Mouse (Mus musculus) brain, adult 10 weeks (tissue): Measurements from ENCODE around the gene Prr13. TPM values are rescaled to one million over a fixed set of nuclear protein-coding genes. Genes with fewer than 3 reads are reported as not detected.

Experiments used
- polyA plus RNA-seq: library from polyadenylated mRNA; stranded (reverse); fragments of 350-450 nt; fragmentation: Illumina TruSeq; extraction: RNeasy Lipid Tissue Mini Kit (QIAGEN cat#74804); gene quantifications from one replicate; pipeline ENCODE4 v1.2.3, GENCODE M21; 2015; ENCODE audit warnings: low read depth, low replicate concordance

The Prr13 gene
- polyA plus RNA-seq: 73.3 TPM

DNA sequence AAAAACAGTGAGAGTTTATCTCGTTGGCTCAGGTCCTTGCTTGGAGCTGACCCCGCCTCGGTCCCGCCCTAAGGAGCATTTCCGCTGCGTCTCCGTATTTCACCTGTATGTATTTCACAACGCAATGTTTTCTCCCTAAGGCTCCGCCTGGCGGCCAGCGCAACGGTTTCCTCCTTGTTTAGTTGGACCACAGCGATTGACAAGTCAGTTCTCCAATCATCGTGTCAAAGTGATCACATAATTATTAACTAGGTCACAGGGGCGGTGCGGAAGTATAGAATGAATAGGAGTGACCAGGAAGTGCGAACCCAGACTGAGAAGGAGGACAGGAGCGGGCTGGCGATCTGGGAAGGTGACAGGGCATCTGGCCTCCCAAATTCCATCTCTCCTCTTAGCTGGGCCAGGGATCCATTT, at the start of gene Prr13:
Prr13 (plus strand) TSS at position 125 of the 414 bp plus-strand sequence.

DNA sequence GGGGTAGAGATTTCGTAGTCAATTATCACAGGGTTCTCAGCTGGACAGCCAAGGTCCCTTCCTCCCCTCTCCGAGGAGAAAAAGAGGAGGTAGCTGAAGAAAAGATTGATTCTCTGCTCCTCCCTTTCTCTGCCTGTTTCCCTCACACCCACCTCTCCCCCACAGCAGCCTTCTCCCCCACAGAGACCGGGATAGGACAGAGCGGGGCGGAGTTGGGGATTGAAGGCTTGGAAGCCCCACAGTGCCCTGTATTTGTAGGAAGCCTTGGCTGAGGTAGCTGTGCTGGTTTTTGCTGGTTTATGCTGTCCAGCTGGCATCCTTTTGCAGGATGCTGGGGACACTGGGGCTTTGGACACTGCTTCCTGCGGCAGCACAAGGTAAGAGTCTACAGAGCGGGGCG, 13.7 kb upstream of the Prr13 start, which contains the start of gene Amhr2:
Amhr2 (plus strand) TSS at position 222 of the 400 bp plus-strand sequence.

GRCm38 (mm10) chr15:102470183-102470604, 11.4 kb downstream of the Prr13 start, which contains the start of gene Pcbp2:
TSS of gene Pcbp2 (plus strand) at chr15:102470539.

GRCm38 (mm10) chr15:102503447-102503846, 44.6 kb downstream of the Prr13 start, which contains the start of gene Gm10337:
TSS of gene Gm10337 (plus strand) at chr15:102503722.

Other genes with a start within 250 kb of the Prr13 start
- gene Itgb7, start 227.1 kb upstream of the Prr13 start, polyA plus RNA-seq: 1.1 TPM
- gene Rarg, start 201.5 kb upstream of the Prr13 start, polyA plus RNA-seq: 7.9 TPM
- not detected for gene Gm9918, start 188.5 kb upstream of the Prr13 start, polyA plus RNA-seq
- gene Mfsd5, start 179.6 kb upstream of the Prr13 start, polyA plus RNA-seq: 38.4 TPM
- 0.37 TPM for gene Espl1, start 162.8 kb upstream of the Prr13 start, polyA plus RNA-seq
- 664 TPM for gene Pfdn5, start 132.9 kb upstream of the Prr13 start, polyA plus RNA-seq
- gene Myg1, start 127.3 kb upstream of the Prr13 start, polyA plus RNA-seq: 74.3 TPM
- gene Aaas, start 108.3 kb upstream of the Prr13 start, polyA plus RNA-seq: 19.5 TPM
- 1.3 TPM for gene Sp7, start 91.8 kb upstream of the Prr13 start, polyA plus RNA-seq
- 10.4 TPM for gene Sp1, start 52.9 kb upstream of the Prr13 start, polyA plus RNA-seq
- gene Amhr2, start 13.7 kb upstream of the Prr13 start, polyA plus RNA-seq: 0.61 TPM
- 487 TPM for gene Pcbp2, start 11.5 kb downstream of the Prr13 start, polyA plus RNA-seq
- gene Gm10337, start 44.7 kb downstream of the Prr13 start, polyA plus RNA-seq: not detected
- 72.6 TPM for gene Map3k12, start 58.0 kb downstream of the Prr13 start, polyA plus RNA-seq
- gene Tarbp2, start 59.2 kb downstream of the Prr13 start, polyA plus RNA-seq: 27.2 TPM
- 2.1 TPM for gene Npff, start 65.9 kb downstream of the Prr13 start, polyA plus RNA-seq
- gene Gm28047, start 166.0 kb downstream of the Prr13 start, polyA plus RNA-seq: not detected
- 28.1 TPM for gene Atf7, start 166.4 kb downstream of the Prr13 start, polyA plus RNA-seq
- gene Atp5g2, start 213.3 kb downstream of the Prr13 start, polyA plus RNA-seq: 347 TPM